Mouse (Mus musculus) stomach, embryonic 15.5 days (tissue): ENCODE data around the gene Ceacam13. TPM values are rescaled to one million over a fixed set of nuclear protein-coding genes. Genes with fewer than 3 reads are reported as not detected.
"Not testable (repeated sequence)": the region's sequence is repeated elsewhere in the genome, so short reads cannot be mapped to it uniquely, and the experiment has no call there.

Source experiments
- ATAC-seq: fragments of 200-750 bp; cut with Nextera tagmentation; 2 replicates; pipeline ENCODE4 v1.8.0; 2017; ENCODE audit warnings: low read depth, moderate number of reproducible peaks, moderate TSS enrichment; ENCODE audit not compliant: insufficient read depth, low FRiP score
- H3K27ac ChIP-seq: fragments of 300-500 bp; sonication (generic); 2 replicates; pipeline ENCODE4 v1.5.1; 2015; ENCODE audit warnings: mild to moderate bottlenecking, inconsistent platforms
- H3K27me3 ChIP-seq: fragments of 300-500 bp; sonication (generic); replicated peaks from 2 replicates; pipeline ENCODE4 v1.6.1; 2015; ENCODE audit warnings: inconsistent platforms
- H3K36me3 ChIP-seq: fragments of 300-500 bp; sonication (generic); 2 replicates; pipeline ENCODE4 v1.6.1; 2015; ENCODE audit warnings: inconsistent platforms
- H3K4me1 ChIP-seq: fragments of 300-500 bp; sonication (generic); 2 replicates; pipeline ENCODE4 v1.6.1; 2015; ENCODE audit warnings: inconsistent platforms
- H3K4me2 ChIP-seq: fragments of 300-500 bp; sonication (generic); 2 replicates; pipeline ENCODE4 v1.6.1; 2015; ENCODE audit warnings: mild to moderate bottlenecking, inconsistent platforms
- H3K4me3 ChIP-seq: fragments of 300-500 bp; sonication (generic); replicated peaks from 2 replicates; pipeline ENCODE4 v1.5.1; 2015; ENCODE audit warnings: inconsistent platforms
- H3K9ac ChIP-seq: fragments of 300-500 bp; sonication (generic); 2 replicates; pipeline ENCODE4 v1.6.1; 2015; ENCODE audit warnings: inconsistent platforms
- H3K9me3 ChIP-seq: fragments of 300-500 bp; sonication (generic); 2 replicates; pipeline ENCODE4 v1.6.1; 2016; ENCODE audit warnings: inconsistent platforms
- WGBS: fragments of 180-500 bp; shearing (Covaris S2); methylation state at CpG from one replicate; pipeline ENCODE4 v1.1.7; 2015; 5-methylcytosine and 5-hydroxymethylcytosine counted together
- microRNA-seq: library from miRNA; unstranded; fragments of <30 nt; microRNA quantifications from one replicate; pipeline ENCODE4, GENCODE M21; 2016
- polyA plus RNA-seq: library from polyadenylated mRNA; unstranded; fragments of >200 nt; fragmentation: Nextera tagmentation; extraction: Ambion mirVana; gene quantifications from 2 replicates; pipeline ENCODE4 v1.2.1, GENCODE M21; 2015

Gene Ceacam13
- polyA plus RNA-seq, result not detected in 2 replicates

GRCm38 (mm10) chr7:18009589-18009988, at the start of gene Ceacam13:
Gene Ceacam13 (plus strand): TSS chr7:18009889.
- no peaks in the 10 kb centered on the region for H3K9me3 ChIP-seq
- H3K4me3 ChIP-seq, result no peak within 1 kb of the TSS
- ATAC-seq, result no peak
- H3K9ac ChIP-seq, result no peak within 1 kb of the TSS
- no peaks in the 10 kb centered on the region for H3K27me3 ChIP-seq
- H3K36me3 ChIP-seq, result no peaks in the 10 kb centered on the region
- H3K4me2 ChIP-seq, result no peak within 1 kb of the TSS
- no peak within 1 kb of the TSS for H3K27ac ChIP-seq
- 78% methylated on average over 4 of the region's 4 CpGs for WGBS
- H3K4me1 ChIP-seq, result no peaks in the 10 kb centered on the region

- H3K4me3 ChIP-seq, result no peak within 1 kb of the TSS
- no peaks in the 10 kb centered on the region for H3K27me3 ChIP-seq
- H3K36me3 ChIP-seq, result no peaks in the 10 kb centered on the region
- no peak within 1 kb of the TSS for H3K27ac ChIP-seq
- no peaks in the 10 kb centered on the region for H3K4me1 ChIP-seq
- no peak for ATAC-seq
- H3K9ac ChIP-seq, result no peak within 1 kb of the TSS
- no peak within 1 kb of the TSS for H3K4me2 ChIP-seq
- H3K9me3 ChIP-seq, result no peaks in the 10 kb centered on the region
- 74% methylated on average over 4 of the region's 4 CpGs for WGBS
Observed at GRCm38 (mm10) chr7:17971824-17972223, 37.9 kb upstream of the Ceacam13 start, which contains the start of gene Ceacam11. Gene Ceacam11 (plus strand): TSS chr7:17972124.

GRCm38 (mm10) chr7:18001131-18001530, 8.6 kb upstream of the Ceacam13 start:
- not testable (repeated sequence) for H3K4me1 ChIP-seq, H3K4me2 ChIP-seq, H3K27ac ChIP-seq, H3K27me3 ChIP-seq, ATAC-seq, H3K4me3 ChIP-seq, H3K9ac ChIP-seq, H3K36me3 ChIP-seq, H3K9me3 ChIP-seq
- 92% methylated on average over 1 of the region's 1 CpGs for WGBS

- ATAC-seq, result no peak
- no peaks in the 10 kb centered on the region; the same call in 1 of the 2 replicates for H3K9me3 ChIP-seq
- WGBS, result 72% methylated on average over 1 of the region's 1 CpGs
- H3K4me3 ChIP-seq, result no peak within 1 kb of the TSS
- no peak within 1 kb of the TSS for H3K27ac ChIP-seq
- no peaks in the 10 kb centered on the region for H3K36me3 ChIP-seq
- no peaks in the 10 kb centered on the region for H3K4me1 ChIP-seq
- H3K4me2 ChIP-seq, result no peak within 1 kb of the TSS
- no peaks in the 10 kb centered on the region for H3K27me3 ChIP-seq
- H3K9ac ChIP-seq, result no peak within 1 kb of the TSS
Observed at GRCm38 (mm10) chr7:18065629-18066028, 55.9 kb downstream of the Ceacam13 start, which contains the start of gene Ceacam12. Gene Ceacam12 (plus strand): TSS chr7:18065929.

Small RNA genes within 50 kb of the gene (microRNA-seq; reads per million reads assigned to microRNA genes)
- gene Gm22414, result not detected

Other genes starting within 250 kb of the Ceacam13 start
- gene Ceacam14, start 197.3 kb upstream of the Ceacam13 start, polyA plus RNA-seq, result not detected in 2 replicates
- gene Gm5155, start 138.1 kb upstream of the Ceacam13 start, polyA plus RNA-seq, result not detected in 2 replicates
- not detected in 2 replicates for gene Ceacam11, start 37.8 kb upstream of the Ceacam13 start, polyA plus RNA-seq
- gene Ceacam12, start 56.0 kb downstream of the Ceacam13 start, polyA plus RNA-seq, result not detected in 2 replicates
- gene Igfl3, start 166.6 kb downstream of the Ceacam13 start, polyA plus RNA-seq, result not detected in 2 replicates
- not detected in 2 replicates for gene Mill1, start 235.5 kb downstream of the Ceacam13 start, polyA plus RNA-seq